Mouse (Mus musculus): ENCODE measurements around the gene Qars. TPM values are rescaled to one million over a fixed set of nuclear protein-coding genes. Genes with fewer than 3 reads are reported as not detected.

Gene Qars
- polyA plus RNA-seq, 1 experiment from 2014 or later, result 69.1 TPM

- peak within 1 kb of the TSS; percentile 95 for H3K9ac ChIP-seq
- H3K4me3 ChIP-seq, result peak within 1 kb of the TSS; percentile 93
- H3K9me3 ChIP-seq, result no peaks in the 10 kb centered on the region
- peak; percentile 97 for ATAC-seq (ENCODE audit: low read depth)
- no peaks in the 10 kb centered on the region for H3K27me3 ChIP-seq
- H3K4me2 ChIP-seq, result peak within 1 kb of the TSS; percentile 64
- peak within 1 kb of the TSS; percentile 99 for H3K27ac ChIP-seq (replicated peaks)
- 1% methylated on average over 55 of the region's 55 CpGs for WGBS
- H3K4me1 ChIP-seq (replicated peaks), result peaks cover 33% of the 10 kb centered on the region
- peaks cover 41% of the 10 kb centered on the region for H3K36me3 ChIP-seq
These were observed 9.1 kb downstream of the Qars start, which contains the start of gene Qrich1 for GRCm38 (mm10) chr9:108516380-108517251. Gene Qrich1, plus strand, starts transcription at chr9:108516806.

- Histone ChIP-seq H3K4me2 (peak overlapping the region; percentile 64), H3K9ac (peak overlapping the region; percentile 95), H3K36me3 (peaks cover 34% of the 10 kb centered on the region), H3K4me1 (replicated peaks) (peaks cover 39% of the 10 kb centered on the region), H3K27ac (replicated peaks) (peak overlapping the region; percentile 99), H3K4me3 (peak overlapping the region; percentile 93), H3K27me3 (no peaks in the 10 kb centered on the region), H3K9me3 (no peaks in the 10 kb centered on the region)
- ATAC-seq (ENCODE audit: low read depth), result peak; percentile 82
- under 1% methylated on average over 75 of the region's 95 CpGs for WGBS
These were observed 9.9 kb downstream of the Qars start for GRCm38 (mm10) chr9:108517253-108517930.

GRCm38 (mm10) chr9:108517931-108518332 is 10.4 kb downstream of the Qars start:
- peak overlapping the region; percentile 99 for H3K27ac ChIP-seq (replicated peaks)
- peak overlapping the region; percentile 93 for H3K4me3 ChIP-seq
- H3K27me3 ChIP-seq, result no peaks in the 10 kb centered on the region
- no peaks in the 10 kb centered on the region for H3K9me3 ChIP-seq
- 0% methylated on average over 13 of the region's 13 CpGs for WGBS
- peaks cover 28% of the 10 kb centered on the region for H3K36me3 ChIP-seq
- ATAC-seq (ENCODE audit: low read depth), result peak; percentile 12
- peaks cover 39% of the 10 kb centered on the region for H3K4me1 ChIP-seq (replicated peaks)
- H3K9ac ChIP-seq, result peak overlapping the region; percentile 95
- peak overlapping the region; percentile 64 for H3K4me2 ChIP-seq

DNA sequence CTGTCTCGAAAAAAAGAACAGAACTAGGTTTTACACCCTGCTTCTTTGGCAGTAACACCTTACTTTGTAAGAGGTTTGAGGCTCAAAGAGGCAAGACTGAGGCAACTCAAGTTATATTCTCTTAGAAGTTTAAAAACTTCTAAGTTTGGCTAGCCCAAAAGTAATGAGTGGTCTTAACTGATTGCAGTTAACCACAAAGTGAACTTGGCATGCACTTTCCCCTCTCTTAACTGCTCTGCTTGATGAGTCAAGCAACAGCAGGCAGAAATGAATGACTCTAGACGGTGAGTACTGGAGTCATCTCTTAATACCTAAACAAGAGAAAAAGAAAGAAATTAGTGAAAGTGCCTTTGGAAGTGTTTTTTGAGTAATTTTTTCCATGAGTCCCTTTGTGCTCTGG is 14.1 kb downstream of the Qars start:
- H3K27ac ChIP-seq (replicated peaks), result 0 out of 2 replicates have a peak overlapping the region, but pooled peaks have one; percentile 13
- no peaks in the 10 kb centered on the region for H3K9me3 ChIP-seq
- H3K4me1 ChIP-seq (replicated peaks), result peaks cover 37% of the 10 kb centered on the region
- no peak overlapping the region for H3K4me2 ChIP-seq
- peaks cover 3% of the 10 kb centered on the region; the same call in 1 of the 2 replicates for H3K36me3 ChIP-seq
- WGBS, result 89% methylated on average over 2 of the region's 2 CpGs
- no peak for ATAC-seq (ENCODE audit: low read depth)
- H3K27me3 ChIP-seq, result no peaks in the 10 kb centered on the region
- no peak overlapping the region for H3K4me3 ChIP-seq
- H3K9ac ChIP-seq, result no peak overlapping the region

DNA sequence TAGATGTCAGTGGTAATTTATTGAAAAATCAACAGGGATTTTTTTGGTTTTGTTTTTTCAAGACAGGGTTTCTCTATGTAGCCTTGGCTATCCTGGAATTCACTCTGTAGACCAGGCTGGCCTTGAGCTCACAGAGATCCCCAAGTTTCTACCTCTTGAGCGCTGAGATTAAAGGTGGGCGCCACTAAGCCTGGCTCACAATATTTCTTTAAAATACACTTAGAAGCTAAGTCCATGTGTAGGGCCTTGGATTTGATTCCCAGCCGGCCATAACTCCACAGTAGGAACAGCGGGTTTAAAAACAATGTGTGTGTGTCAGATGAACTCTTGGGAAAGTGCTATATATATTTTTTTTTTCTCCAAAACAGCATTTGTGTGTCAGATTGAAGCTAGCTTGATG is 15.8 kb downstream of the Qars start:
- Histone ChIP-seq H3K4me1 (replicated peaks) (peaks cover 37% of the 10 kb centered on the region), H3K36me3 (peaks cover 4% of the 10 kb centered on the region; the same call in 1 of the 2 replicates), H3K27me3 (no peaks in the 10 kb centered on the region), H3K9me3 (no peaks in the 10 kb centered on the region), H3K4me2 (no peak overlapping the region), H3K27ac (replicated peaks) (no peak overlapping the region; the same call in 1 of the 2 replicates), H3K9ac (no peak overlapping the region), H3K4me3 (no peak overlapping the region)
- no peak for ATAC-seq (ENCODE audit: low read depth)
- WGBS, result 97% methylated on average over 4 of the region's 4 CpGs

- no peak overlapping the region for H3K4me3 ChIP-seq
- H3K27me3 ChIP-seq, result no peaks in the 10 kb centered on the region
- WGBS, result 89% methylated on average over 3 of the region's 3 CpGs
- H3K27ac ChIP-seq (replicated peaks), result no peak overlapping the region
- H3K4me1 ChIP-seq (replicated peaks), result peaks cover 19% of the 10 kb centered on the region
- H3K9me3 ChIP-seq, result no peaks in the 10 kb centered on the region
- no peak overlapping the region for H3K9ac ChIP-seq
- no peak for ATAC-seq (ENCODE audit: low read depth)
- H3K36me3 ChIP-seq, result peaks cover 24% of the 10 kb centered on the region
- H3K4me2 ChIP-seq, result no peak overlapping the region
These were observed 17.9 kb downstream of the Qars start for GRCm38 (mm10) chr9:108525400-108525799.

DNA sequence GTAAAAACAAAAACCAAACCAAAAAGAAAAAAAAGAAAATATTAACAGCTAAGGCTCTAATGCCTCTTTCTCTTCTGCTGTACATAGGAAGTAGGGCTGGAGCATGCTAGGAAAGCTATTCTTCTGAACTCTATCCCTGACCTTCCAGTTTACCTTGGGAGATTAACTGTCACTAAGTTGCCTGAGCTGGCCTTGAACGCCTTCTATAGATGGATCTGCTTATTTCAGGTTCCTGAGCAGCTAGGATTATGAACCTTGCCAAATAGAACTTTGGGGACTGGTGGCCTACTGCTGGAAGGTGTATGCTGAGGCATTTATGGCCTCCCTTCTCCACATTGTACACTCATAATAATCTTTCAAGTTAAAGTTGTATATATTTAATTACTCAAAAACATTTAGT is 23.4 kb downstream of the Qars start:
- H3K27me3 ChIP-seq, result no peaks in the 10 kb centered on the region
- peaks cover 75% of the 10 kb centered on the region for H3K36me3 ChIP-seq
- H3K27ac ChIP-seq (replicated peaks), result no peak overlapping the region
- no peaks in the 10 kb centered on the region for H3K4me1 ChIP-seq (replicated peaks)
- H3K4me3 ChIP-seq, result no peak overlapping the region
- WGBS, result 95% methylated on average over 1 of the region's 1 CpGs
- no peak for ATAC-seq (ENCODE audit: low read depth)
- H3K9ac ChIP-seq, result no peak overlapping the region
- H3K9me3 ChIP-seq, result no peaks in the 10 kb centered on the region
- H3K4me2 ChIP-seq, result no peak overlapping the region

- Histone ChIP-seq H3K4me2 (no peak overlapping the region), H3K9me3 (no peaks in the 10 kb centered on the region), H3K4me1 (replicated peaks) (no peaks in the 10 kb centered on the region), H3K27ac (replicated peaks) (no peak overlapping the region), H3K9ac (no peak overlapping the region), H3K4me3 (no peak overlapping the region), H3K36me3 (peaks cover 80% of the 10 kb centered on the region), H3K27me3 (no peaks in the 10 kb centered on the region)
- 88% methylated on average over 1 of the region's 1 CpGs for WGBS
- no peak for ATAC-seq (ENCODE audit: low read depth)
These were observed 24.0 kb downstream of the Qars start for GRCm38 (mm10) chr9:108531496-108531895.

GRCm38 (mm10) chr9:108540846-108541245 is 33.3 kb downstream of the Qars start:
- Histone ChIP-seq H3K4me1 (replicated peaks) (no peaks in the 10 kb centered on the region), H3K27me3 (no peaks in the 10 kb centered on the region), H3K9ac (no peak overlapping the region), H3K27ac (replicated peaks) (no peak overlapping the region), H3K4me2 (no peak overlapping the region), H3K4me3 (no peak overlapping the region), H3K36me3 (peaks cover 98% of the 10 kb centered on the region), H3K9me3 (no peaks in the 10 kb centered on the region)
- ATAC-seq (ENCODE audit: low read depth), result no peak

- no peak overlapping the region for H3K9ac ChIP-seq
- no peaks in the 10 kb centered on the region for H3K27me3 ChIP-seq
- H3K4me2 ChIP-seq, result no peak overlapping the region
- H3K36me3 ChIP-seq, result peaks cover 93% of the 10 kb centered on the region
- H3K4me1 ChIP-seq (replicated peaks), result no peaks in the 10 kb centered on the region
- WGBS, result 91% methylated on average over 3 of the region's 3 CpGs
- H3K27ac ChIP-seq (replicated peaks), result no peak overlapping the region
- no peaks in the 10 kb centered on the region for H3K9me3 ChIP-seq
- no peak for ATAC-seq (ENCODE audit: low read depth)
- no peak overlapping the region for H3K4me3 ChIP-seq
These were observed 38.5 kb downstream of the Qars start for GRCm38 (mm10) chr9:108545986-108546385.

DNA sequence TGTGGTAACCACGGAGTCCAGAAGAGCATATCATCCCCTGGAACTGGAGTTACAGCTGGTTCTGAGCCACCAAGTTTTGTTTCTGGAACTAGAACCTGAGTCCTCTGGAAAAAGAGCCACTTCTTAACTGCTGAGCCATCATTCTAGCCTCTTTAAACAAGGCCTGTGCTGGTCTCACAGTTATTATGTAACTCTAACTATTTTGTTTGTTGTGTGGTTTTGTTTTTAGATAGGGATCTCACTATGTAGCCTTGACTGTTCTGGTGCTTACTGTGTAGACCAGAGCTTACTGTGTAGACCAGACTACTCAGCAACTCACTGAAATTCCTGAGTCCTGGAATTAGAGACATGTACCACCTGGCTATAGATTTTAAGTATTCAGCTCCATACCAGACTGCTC is 39.4 kb downstream of the Qars start:
- no peak overlapping the region for H3K9ac ChIP-seq
- no peak overlapping the region for H3K4me2 ChIP-seq
- H3K27me3 ChIP-seq, result no peaks in the 10 kb centered on the region
- 91% methylated on average over 1 of the region's 1 CpGs for WGBS
- no peaks in the 10 kb centered on the region for H3K9me3 ChIP-seq
- H3K27ac ChIP-seq (replicated peaks), result no peak overlapping the region
- peaks cover 87% of the 10 kb centered on the region for H3K36me3 ChIP-seq
- no peak for ATAC-seq (ENCODE audit: low read depth)
- no peaks in the 10 kb centered on the region for H3K4me1 ChIP-seq (replicated peaks)
- H3K4me3 ChIP-seq, result no peak overlapping the region

DNA sequence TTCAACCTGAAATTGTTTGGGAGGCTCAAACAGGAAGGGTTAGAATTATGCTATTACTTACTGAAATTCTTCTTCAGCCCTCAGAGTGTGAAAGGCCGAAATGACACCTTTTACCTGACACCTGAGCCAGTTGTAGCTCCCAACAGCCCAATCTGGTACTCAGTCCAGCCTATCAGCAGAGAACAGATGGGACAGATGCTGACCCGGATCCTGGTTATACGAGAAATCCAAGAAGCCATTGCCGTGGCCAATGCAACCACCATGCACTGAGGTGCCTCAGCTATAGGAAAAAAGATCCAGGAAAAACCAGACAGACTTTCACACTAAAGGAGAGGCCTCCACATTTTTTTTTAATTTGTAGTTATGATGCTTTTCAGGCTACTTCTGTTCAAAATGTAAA is 51.7 kb downstream of the Qars start:
- WGBS, result 90% methylated on average over 4 of the region's 4 CpGs
- H3K36me3 ChIP-seq, result peaks cover 77% of the 10 kb centered on the region
- no peak overlapping the region for H3K9ac ChIP-seq
- no peak overlapping the region for H3K4me3 ChIP-seq
- no peaks in the 10 kb centered on the region for H3K9me3 ChIP-seq
- H3K27ac ChIP-seq (replicated peaks), result no peak overlapping the region
- ATAC-seq (ENCODE audit: low read depth), result no peak
- no peaks in the 10 kb centered on the region for H3K27me3 ChIP-seq
- H3K4me2 ChIP-seq, result no peak overlapping the region
- peaks cover 20% of the 10 kb centered on the region for H3K4me1 ChIP-seq (replicated peaks)
